Mouse (Mus musculus) cerebellum, adult 11-12 months (tissue): ENCODE results near the gene Pik3r6.

ENCODE experiments used
- DNase-seq: peaks from one replicate; pipeline ENCODE4 v3.0.0; 2022

The Pik3r6 gene

GRCm38 (mm10) chr11:68502902-68503629 lies at the start of gene Pik3r6:
Gene Pik3r6 (plus strand): TSS chr11:68503019.
- no peak for DNase-seq

GRCm38 (mm10) chr11:68453301-68453700 lies 49.5 kb upstream of the Pik3r6 start:
- DNase-seq: no peak

GRCm38 (mm10) chr11:68458086-68458485 lies 44.7 kb upstream of the Pik3r6 start:
- DNase-seq: no peak

GRCm38 (mm10) chr11:68459021-68459420 lies 43.8 kb upstream of the Pik3r6 start:
- no peak for DNase-seq

GRCm38 (mm10) chr11:68459486-68459885 lies 43.3 kb upstream of the Pik3r6 start:
- no peak for DNase-seq

GRCm38 (mm10) chr11:68462716-68463115 lies 40.1 kb upstream of the Pik3r6 start:
- DNase-seq: no peak

- no peak for DNase-seq
Observed at GRCm38 (mm10) chr11:68464260-68464659, 38.6 kb upstream of the Pik3r6 start.

GRCm38 (mm10) chr11:68465090-68465489 lies 37.7 kb upstream of the Pik3r6 start:
- no peak for DNase-seq

- no peak for DNase-seq
Observed at GRCm38 (mm10) chr11:68467441-68467840, 35.4 kb upstream of the Pik3r6 start.

GRCm38 (mm10) chr11:68467962-68468612 lies 34.7 kb upstream of the Pik3r6 start:
- DNase-seq: no peak

- DNase-seq: no peak
Observed at GRCm38 (mm10) chr11:68468886-68469285, 33.9 kb upstream of the Pik3r6 start.

GRCm38 (mm10) chr11:68472162-68472849 lies 30.5 kb upstream of the Pik3r6 start:
- DNase-seq: no peak

GRCm38 (mm10) chr11:68474600-68474999 lies 28.2 kb upstream of the Pik3r6 start:
- DNase-seq: no peak

GRCm38 (mm10) chr11:68475676-68476075 lies 27.1 kb upstream of the Pik3r6 start:
- no peak for DNase-seq

GRCm38 (mm10) chr11:68477661-68478060 lies 25.2 kb upstream of the Pik3r6 start:
- DNase-seq: no peak

- DNase-seq: no peak
Observed at GRCm38 (mm10) chr11:68478574-68478981, 24.2 kb upstream of the Pik3r6 start.

- DNase-seq: no peak
Observed at GRCm38 (mm10) chr11:68480660-68481059, 22.2 kb upstream of the Pik3r6 start.

GRCm38 (mm10) chr11:68482001-68482400 lies 20.8 kb upstream of the Pik3r6 start:
- no peak for DNase-seq

GRCm38 (mm10) chr11:68483213-68483612 lies 19.6 kb upstream of the Pik3r6 start:
- no peak for DNase-seq

GRCm38 (mm10) chr11:68484431-68484830 lies 18.4 kb upstream of the Pik3r6 start:
- DNase-seq: no peak

GRCm38 (mm10) chr11:68485206-68485942 lies 17.4 kb upstream of the Pik3r6 start:
- DNase-seq: no peak

- no peak for DNase-seq
Observed at GRCm38 (mm10) chr11:68486093-68486492, 16.7 kb upstream of the Pik3r6 start.

- no peak for DNase-seq
Observed at GRCm38 (mm10) chr11:68487720-68488119, 15.1 kb upstream of the Pik3r6 start.
